Mouse (Mus musculus): ENCODE measurements around the gene Svep1. TPM values are rescaled to one million over a fixed set of nuclear protein-coding genes. Genes with fewer than 3 reads are reported as not detected.

Gene Svep1
- polyA plus RNA-seq, 1 experiment from 2014 or later: 2.0 TPM

GRCm38 (mm10) chr4:58178489-58178888 is 28.2 kb downstream of the Svep1 start:
- 78% methylated on average over 6 of the region's 6 CpGs for WGBS

DNA sequence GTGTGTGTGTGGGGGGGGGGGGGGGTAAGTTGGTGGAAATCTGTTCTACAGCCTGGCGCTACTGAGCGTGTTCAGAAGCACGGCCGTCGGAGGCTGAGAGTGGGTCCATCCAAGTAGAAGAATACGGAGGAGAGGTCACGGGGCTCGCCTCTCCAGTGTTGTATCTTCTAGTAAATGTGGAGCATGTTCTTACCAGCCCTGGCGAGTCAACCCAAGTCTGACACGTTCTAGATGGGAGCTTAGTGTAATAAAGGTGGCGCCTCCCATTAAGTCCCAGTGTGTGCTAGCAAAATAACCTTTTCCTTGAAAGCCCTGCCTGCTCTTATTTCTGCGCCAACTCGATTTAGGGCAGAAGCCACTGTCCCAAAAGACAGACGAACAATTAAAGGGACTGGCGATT is 29.4 kb downstream of the Svep1 start:
- no peak for ATAC-seq
- H3K4me3 ChIP-seq (ENCODE audit: low read depth, low read length): no peak overlapping the region
- no peaks in the 10 kb centered on the region for H3K27me3 ChIP-seq (replicated peaks; ENCODE audit: control insufficient read depth, insufficient read depth, low read length)
- TF ChIP-seq CTCF (IDR thresholded peaks at IDR 0.05; ENCODE audit: low read depth): no peak
- H3K4me1 ChIP-seq (replicated peaks; ENCODE audit: control insufficient read depth, insufficient read depth, low read length): no peaks in the 10 kb centered on the region
- H3K9ac ChIP-seq (ENCODE audit: low read depth, low read length): no peak overlapping the region
- 89% methylated on average over 15 of the region's 15 CpGs for WGBS
- no peaks in the 10 kb centered on the region for H3K9me3 ChIP-seq (ENCODE audit: control insufficient read depth)
- no peak overlapping the region for H3K4me2 ChIP-seq (replicated peaks; ENCODE audit: low read depth)
- H3K36me3 ChIP-seq (ENCODE audit: control insufficient read depth, insufficient read depth): no peaks in the 10 kb centered on the region
- no peak overlapping the region for H3K27ac ChIP-seq (ENCODE audit: low read depth, low read length)

More at GRCm38 (mm10) chr4:58178489-58178888, 28.2 kb downstream of the Svep1 start:
- no peak for TF ChIP-seq CTCF (IDR thresholded peaks at IDR 0.05; ENCODE audit: low read depth)
- no peak overlapping the region for H3K4me2 ChIP-seq (replicated peaks; ENCODE audit: low read depth)
- no peak overlapping the region for H3K27ac ChIP-seq (ENCODE audit: low read depth, low read length)
- H3K36me3 ChIP-seq (ENCODE audit: control insufficient read depth, insufficient read depth): no peaks in the 10 kb centered on the region
- ATAC-seq: no peak
- H3K9ac ChIP-seq (ENCODE audit: low read depth, low read length): no peak overlapping the region
- H3K4me1 ChIP-seq (replicated peaks; ENCODE audit: control insufficient read depth, insufficient read depth, low read length): no peaks in the 10 kb centered on the region
- no peaks in the 10 kb centered on the region for H3K9me3 ChIP-seq (ENCODE audit: control insufficient read depth)
- no peak overlapping the region for H3K4me3 ChIP-seq (ENCODE audit: low read depth, low read length)
- H3K27me3 ChIP-seq (replicated peaks; ENCODE audit: control insufficient read depth, insufficient read depth, low read length): no peaks in the 10 kb centered on the region

DNA sequence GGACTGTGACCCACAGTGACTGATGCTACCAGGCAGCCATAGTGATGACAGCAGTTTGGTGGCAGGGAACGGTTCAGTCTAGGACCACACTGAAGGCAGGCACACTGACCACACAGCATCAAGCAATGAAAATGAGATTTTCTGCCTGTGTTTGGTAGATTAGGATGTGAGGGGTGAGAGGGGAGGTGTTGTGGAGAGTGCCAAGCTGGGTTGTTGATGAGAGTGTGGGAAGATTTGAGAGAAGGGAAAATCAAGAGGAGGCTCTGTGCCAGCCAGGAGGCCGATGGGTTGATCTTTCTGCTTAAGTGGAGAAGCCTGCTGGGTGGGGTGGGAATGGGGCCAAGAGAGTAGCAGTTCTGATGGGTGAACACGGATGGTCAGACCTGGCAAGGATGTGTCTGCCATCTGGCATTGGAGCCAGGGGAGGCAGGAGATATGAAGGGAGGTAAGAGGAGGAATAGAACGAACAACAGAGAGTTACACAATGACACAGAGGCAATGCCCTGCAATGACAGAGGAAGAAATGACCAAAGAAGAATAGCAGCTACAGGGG is 32.1 kb downstream of the Svep1 start:
- WGBS: 76% methylated on average over 4 of the region's 4 CpGs

DNA sequence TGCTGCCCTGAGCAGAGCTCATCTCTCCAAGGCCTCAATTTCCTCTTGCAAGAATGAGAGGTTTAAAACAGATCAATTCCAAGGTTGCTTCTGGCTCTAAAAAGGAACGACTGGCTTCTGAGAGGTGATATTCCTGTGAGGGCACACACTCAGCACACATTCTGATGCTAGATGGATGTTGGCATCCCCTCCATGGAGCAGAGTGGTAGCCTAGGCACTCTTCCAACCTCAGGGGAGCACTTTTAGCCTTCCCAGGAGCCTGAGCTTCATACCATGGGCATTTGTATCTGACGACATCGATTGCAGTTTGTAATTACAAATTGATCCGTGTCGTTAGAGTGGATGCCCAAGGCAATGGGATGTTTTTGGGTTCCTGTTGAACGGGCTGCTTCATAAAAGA is 33.3 kb downstream of the Svep1 start:
- H3K27ac ChIP-seq (ENCODE audit: low read depth, low read length): no peak overlapping the region
- WGBS: 88% methylated on average over 6 of the region's 6 CpGs
- no peak overlapping the region for H3K9ac ChIP-seq (ENCODE audit: low read depth, low read length)
- TF ChIP-seq CTCF (IDR thresholded peaks at IDR 0.05; ENCODE audit: low read depth): no peak
- H3K36me3 ChIP-seq (ENCODE audit: control insufficient read depth, insufficient read depth): no peaks in the 10 kb centered on the region
- H3K4me2 ChIP-seq (replicated peaks; ENCODE audit: low read depth): no peak overlapping the region
- H3K4me3 ChIP-seq (ENCODE audit: low read depth, low read length): no peak overlapping the region
- no peaks in the 10 kb centered on the region for H3K4me1 ChIP-seq (replicated peaks; ENCODE audit: control insufficient read depth, insufficient read depth, low read length)
- H3K9me3 ChIP-seq (ENCODE audit: control insufficient read depth): no peaks in the 10 kb centered on the region
- no peak for ATAC-seq
- H3K27me3 ChIP-seq (replicated peaks; ENCODE audit: control insufficient read depth, insufficient read depth, low read length): no peaks in the 10 kb centered on the region

More for the DNA sequence above, 32.1 kb downstream of the Svep1 start:
- H3K4me2 ChIP-seq (replicated peaks; ENCODE audit: low read depth): no peak overlapping the region
- no peak for ATAC-seq
- H3K9ac ChIP-seq (ENCODE audit: low read depth, low read length): no peak overlapping the region
- H3K4me3 ChIP-seq (ENCODE audit: low read depth, low read length): no peak overlapping the region
- H3K9me3 ChIP-seq (ENCODE audit: control insufficient read depth): no peaks in the 10 kb centered on the region
- no peaks in the 10 kb centered on the region for H3K4me1 ChIP-seq (replicated peaks; ENCODE audit: control insufficient read depth, insufficient read depth, low read length)
- no peaks in the 10 kb centered on the region for H3K36me3 ChIP-seq (ENCODE audit: control insufficient read depth, insufficient read depth)
- no peak overlapping the region for H3K27ac ChIP-seq (ENCODE audit: low read depth, low read length)
- TF ChIP-seq CTCF (IDR thresholded peaks at IDR 0.05; ENCODE audit: low read depth): no peak
- no peaks in the 10 kb centered on the region for H3K27me3 ChIP-seq (replicated peaks; ENCODE audit: control insufficient read depth, insufficient read depth, low read length)

DNA sequence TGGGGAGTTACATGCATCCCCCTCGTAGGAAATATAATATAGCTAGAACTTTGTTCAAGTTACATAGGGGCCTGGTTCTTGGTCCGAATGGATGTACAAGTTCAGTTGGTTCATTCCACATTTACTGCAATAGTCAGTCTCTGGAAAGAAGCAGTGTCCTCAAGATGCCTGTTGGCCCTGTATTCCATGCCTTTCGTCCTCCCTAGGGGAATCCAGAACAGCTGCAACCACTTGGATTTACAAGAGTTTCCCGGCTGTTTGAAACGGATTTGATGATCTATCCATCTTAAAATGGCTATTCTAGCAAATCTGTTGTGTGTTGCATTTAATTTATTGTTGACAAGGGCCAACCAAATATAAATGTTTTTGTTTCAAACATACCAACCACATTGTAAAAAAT is 36.2 kb downstream of the Svep1 start:
- no peaks in the 10 kb centered on the region for H3K4me1 ChIP-seq (replicated peaks; ENCODE audit: control insufficient read depth, insufficient read depth, low read length)
- no peak for TF ChIP-seq CTCF (IDR thresholded peaks at IDR 0.05; ENCODE audit: low read depth)
- H3K9ac ChIP-seq (ENCODE audit: low read depth, low read length): no peak overlapping the region
- no peaks in the 10 kb centered on the region for H3K9me3 ChIP-seq (ENCODE audit: control insufficient read depth)
- no peak overlapping the region for H3K27ac ChIP-seq (ENCODE audit: low read depth, low read length)
- H3K36me3 ChIP-seq (ENCODE audit: control insufficient read depth, insufficient read depth): no peaks in the 10 kb centered on the region
- 62% methylated on average over 5 of the region's 5 CpGs for WGBS
- H3K27me3 ChIP-seq (replicated peaks; ENCODE audit: control insufficient read depth, insufficient read depth, low read length): no peaks in the 10 kb centered on the region
- no peak overlapping the region for H3K4me2 ChIP-seq (replicated peaks; ENCODE audit: low read depth)
- no peak for ATAC-seq
- no peak overlapping the region for H3K4me3 ChIP-seq (ENCODE audit: low read depth, low read length)

GRCm38 (mm10) chr4:58169918-58170317 is 36.7 kb downstream of the Svep1 start:
- no peak overlapping the region for H3K27ac ChIP-seq (ENCODE audit: low read depth, low read length)

GRCm38 (mm10) chr4:58168366-58168765 is 38.3 kb downstream of the Svep1 start:
- ATAC-seq: no peak
- TF ChIP-seq CTCF (IDR thresholded peaks at IDR 0.05; ENCODE audit: low read depth): no peak
- Histone ChIP-seq H3K4me3 (ENCODE audit: low read depth, low read length) (no peak overlapping the region), H3K9ac (ENCODE audit: low read depth, low read length) (no peak overlapping the region), H3K9me3 (ENCODE audit: control insufficient read depth) (no peaks in the 10 kb centered on the region), H3K27ac (ENCODE audit: low read depth, low read length) (no peak overlapping the region), H3K27me3 (replicated peaks; ENCODE audit: control insufficient read depth, insufficient read depth, low read length) (no peaks in the 10 kb centered on the region), H3K4me2 (replicated peaks; ENCODE audit: low read depth) (no peak overlapping the region), H3K36me3 (ENCODE audit: control insufficient read depth, insufficient read depth) (no peaks in the 10 kb centered on the region), H3K4me1 (replicated peaks; ENCODE audit: control insufficient read depth, insufficient read depth, low read length) (no peaks in the 10 kb centered on the region)
- WGBS: 88% methylated on average over 5 of the region's 5 CpGs

More at GRCm38 (mm10) chr4:58169918-58170317, 36.7 kb downstream of the Svep1 start:
- Histone ChIP-seq H3K27me3 (replicated peaks; ENCODE audit: control insufficient read depth, insufficient read depth, low read length) (no peaks in the 10 kb centered on the region), H3K9ac (ENCODE audit: low read depth, low read length) (no peak overlapping the region), H3K4me1 (replicated peaks; ENCODE audit: control insufficient read depth, insufficient read depth, low read length) (no peaks in the 10 kb centered on the region), H3K9me3 (ENCODE audit: control insufficient read depth) (no peaks in the 10 kb centered on the region), H3K4me3 (ENCODE audit: low read depth, low read length) (no peak overlapping the region), H3K4me2 (replicated peaks; ENCODE audit: low read depth) (no peak overlapping the region), H3K36me3 (ENCODE audit: control insufficient read depth, insufficient read depth) (no peaks in the 10 kb centered on the region)
- 52% methylated on average over 2 of the region's 2 CpGs for WGBS
- TF ChIP-seq CTCF (IDR thresholded peaks at IDR 0.05; ENCODE audit: low read depth): no peak
- ATAC-seq: no peak
